Mouse (Mus musculus) intestine, postnatal 0 days (tissue): ENCODE data around the gene Mrtfb. TPM values are rescaled to one million over a fixed set of nuclear protein-coding genes. Genes with fewer than 3 reads are reported as not detected.
"Not testable (repeated sequence)": the region's sequence is repeated elsewhere in the genome, so short reads cannot be mapped to it uniquely, and the experiment has no call there.

Experiments used
- ATAC-seq: fragments of 200-750 bp; cut with Nextera tagmentation; 2 replicates; pipeline ENCODE4 v1.8.0; 2017; ENCODE audit warnings: mild to moderate bottlenecking, moderate TSS enrichment, moderate library complexity
- H3K27ac ChIP-seq: fragments of 300-500 bp; sonication (generic); 2 replicates; pipeline ENCODE4 v1.5.1; 2014; ENCODE audit warnings: mild to moderate bottlenecking, low read depth, low read length, moderate library complexity
- H3K27me3 ChIP-seq: fragments of 300-500 bp; sonication (generic); replicated peaks from 2 replicates; pipeline ENCODE4 v1.6.1; 2014; ENCODE audit warnings: low read length, mixed read lengths; ENCODE audit not compliant: control insufficient read depth, insufficient read depth
- H3K36me3 ChIP-seq: fragments of 300-500 bp; sonication (generic); 2 replicates; pipeline ENCODE4 v1.6.1; 2014; ENCODE audit warnings: mild to moderate bottlenecking, moderate library complexity; ENCODE audit not compliant: control insufficient read depth, insufficient read depth
- H3K4me1 ChIP-seq: fragments of 300-500 bp; sonication (generic); replicated peaks from 2 replicates; pipeline ENCODE4 v1.6.1; 2014; ENCODE audit warnings: antibody characterized with exemption, low read length, mixed read lengths; ENCODE audit not compliant: control insufficient read depth, insufficient read depth
- H3K4me2 ChIP-seq: fragments of 300-500 bp; sonication (generic); replicated peaks from 2 replicates; pipeline ENCODE4 v1.6.1; 2014; ENCODE audit warnings: low read depth, mild to moderate bottlenecking, moderate library complexity
- H3K4me3 ChIP-seq: fragments of 300-500 bp; sonication (generic); 2 replicates; pipeline ENCODE4 v1.5.1; 2014; ENCODE audit warnings: low read depth, low read length
- H3K9ac ChIP-seq: fragments of 300-500 bp; sonication (generic); 2 replicates; pipeline ENCODE4 v1.6.1; 2014; ENCODE audit warnings: mild to moderate bottlenecking, low read depth, low read length
- H3K9me3 ChIP-seq: fragments of 300-500 bp; sonication (generic); 2 replicates; pipeline ENCODE4 v1.6.1; 2016; ENCODE audit warnings: mixed run types; ENCODE audit not compliant: control insufficient read depth
- CTCF ChIP-seq: sonication (generic); IDR thresholded peaks from 2 replicates; pipeline ENCODE4 v1.5.1; 2016; ENCODE audit warnings: low read depth, mild to moderate bottlenecking, control low read depth, antibody characterized with exemption, moderate library complexity
- WGBS: fragments of 180-500 bp; shearing (Covaris S2); extraction: QIAGEN DNeasy Blood & Tissue Kit; methylation state at CpG from one replicate; pipeline ENCODE4 v1.1.7; 2014; 5-methylcytosine and 5-hydroxymethylcytosine counted together
- polyA plus RNA-seq: library from polyadenylated mRNA; unstranded; fragments of >200 nt; fragmentation: Nextera tagmentation; extraction: Ambion mirVana; gene quantifications from 2 replicates; pipeline ENCODE4 v1.2.1, GENCODE M21; 2015

Gene Mrtfb
- polyA plus RNA-seq, 1 experiment from 2014 or later, result 14.2 TPM

- peaks cover 9% of the 10 kb centered on the region; the same call in 1 of the 2 replicates for H3K36me3 ChIP-seq
- no peaks in the 10 kb centered on the region for H3K4me1 ChIP-seq
- no peaks in the 10 kb centered on the region for H3K27me3 ChIP-seq
- WGBS, result 55% methylated on average over 5 of the region's 5 CpGs
- no peak for ATAC-seq
- TF ChIP-seq CTCF, result no peak
- no peak overlapping the region for H3K9ac ChIP-seq
- H3K4me3 ChIP-seq, result no peak overlapping the region
- H3K9me3 ChIP-seq, result no peaks in the 10 kb centered on the region
- H3K4me2 ChIP-seq, result no peak overlapping the region
- H3K27ac ChIP-seq, result no peak overlapping the region
Measured at GRCm38 (mm10) chr16:13333781-13334341, 77.6 kb downstream of the Mrtfb start.

DNA sequence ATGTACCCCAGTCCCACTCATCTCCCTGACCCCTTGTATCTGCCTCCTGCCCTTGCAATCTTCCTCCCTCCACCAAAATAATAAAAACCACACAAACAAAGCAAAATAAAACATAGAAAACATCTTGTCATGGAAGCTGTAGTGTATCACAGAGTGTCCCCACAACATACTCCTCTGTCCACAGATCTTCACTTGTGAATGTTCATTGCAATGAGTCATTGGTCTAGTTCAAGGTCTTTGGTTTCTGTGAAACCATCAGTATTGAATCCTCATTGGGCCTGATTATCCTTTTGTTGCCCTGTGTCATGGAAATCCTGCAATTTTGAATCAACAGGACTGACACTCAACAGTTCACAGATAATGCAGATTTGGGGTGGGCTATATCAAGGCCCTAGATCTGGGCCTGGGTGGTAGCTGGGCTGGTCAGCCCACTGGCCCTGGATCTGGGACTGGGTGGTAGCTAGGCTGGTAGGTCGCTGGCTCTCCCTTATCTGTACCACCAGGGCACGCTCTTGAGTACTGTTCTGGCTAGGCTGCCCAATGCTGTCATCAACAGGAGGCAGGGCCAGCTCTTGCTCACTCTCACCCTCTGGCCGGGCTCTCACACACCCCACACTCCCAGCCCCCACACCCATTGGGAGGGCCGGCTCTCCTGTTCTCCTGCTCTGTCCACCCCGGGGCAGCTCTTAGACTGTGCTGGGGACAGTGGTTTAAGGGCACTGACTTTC, 80.4 kb downstream of the Mrtfb start:
- no peak overlapping the region for H3K4me3 ChIP-seq
- H3K27me3 ChIP-seq, result no peaks in the 10 kb centered on the region
- H3K9ac ChIP-seq, result no peak overlapping the region
- no peak overlapping the region for H3K27ac ChIP-seq
- TF ChIP-seq CTCF, result peak; percentile 20; the same call in 1 of the 2 replicates
- 82% methylated on average over 5 of the region's 5 CpGs for WGBS
- ATAC-seq, result no peak
- no peaks in the 10 kb centered on the region for H3K9me3 ChIP-seq
- H3K36me3 ChIP-seq, result peaks cover 9% of the 10 kb centered on the region; the same call in 1 of the 2 replicates
- no peak overlapping the region for H3K4me2 ChIP-seq
- H3K4me1 ChIP-seq, result no peaks in the 10 kb centered on the region

DNA sequence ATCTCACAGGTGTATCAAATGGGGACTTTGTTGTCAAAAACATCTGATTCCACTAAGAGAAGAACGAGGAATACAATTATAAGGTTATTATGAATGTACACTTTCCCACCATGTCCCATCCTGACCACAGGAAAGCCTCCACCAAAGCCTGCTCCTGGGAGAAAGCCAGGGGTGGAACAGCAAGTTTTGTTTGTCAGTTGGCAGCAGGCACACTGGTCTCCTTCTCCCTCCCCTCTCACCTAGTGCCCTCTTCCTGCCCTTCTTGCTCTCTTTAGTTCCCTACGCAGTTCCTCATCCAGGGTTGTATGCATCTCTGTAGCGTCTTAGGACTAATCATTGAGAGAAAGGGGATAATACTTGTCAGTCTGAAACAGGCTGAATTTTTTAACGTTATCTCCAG, 81.8 kb downstream of the Mrtfb start:
- no peak overlapping the region for H3K4me3 ChIP-seq
- WGBS, result 76% methylated on average over 4 of the region's 4 CpGs
- no peak for TF ChIP-seq CTCF
- no peak for ATAC-seq
- H3K27ac ChIP-seq, result no peak overlapping the region
- no peak overlapping the region for H3K4me2 ChIP-seq
- no peak overlapping the region for H3K9ac ChIP-seq
- H3K4me1 ChIP-seq, result no peaks in the 10 kb centered on the region
- peaks cover 2% of the 10 kb centered on the region; the same call in 1 of the 2 replicates for H3K36me3 ChIP-seq
- no peaks in the 10 kb centered on the region for H3K27me3 ChIP-seq
- H3K9me3 ChIP-seq, result no peaks in the 10 kb centered on the region

DNA sequence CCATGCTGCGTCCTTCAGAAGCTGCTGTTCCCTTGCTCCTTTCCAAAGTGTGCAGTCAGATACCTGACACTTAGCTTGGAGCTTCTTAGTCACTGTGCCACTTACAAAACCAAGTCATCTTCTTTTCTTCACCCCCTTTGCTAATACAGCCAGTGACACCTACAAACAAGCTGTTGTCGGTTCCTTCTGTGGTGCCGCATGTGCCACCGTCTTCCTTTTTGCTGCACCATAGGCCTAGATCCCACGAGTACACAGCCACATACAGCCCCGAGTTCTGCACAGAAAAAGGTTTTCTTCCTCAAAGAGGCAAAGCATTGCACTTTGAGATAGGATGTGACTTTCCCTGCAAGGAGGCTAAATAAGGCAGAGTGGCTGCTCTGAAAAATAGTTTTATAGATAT, 83.2 kb downstream of the Mrtfb start:
- TF ChIP-seq CTCF, result no peak
- no peak overlapping the region for H3K4me3 ChIP-seq
- H3K4me1 ChIP-seq, result no peaks in the 10 kb centered on the region
- H3K9ac ChIP-seq, result no peak overlapping the region
- H3K4me2 ChIP-seq, result no peak overlapping the region
- no peak for ATAC-seq
- no peak overlapping the region for H3K27ac ChIP-seq
- H3K27me3 ChIP-seq, result no peaks in the 10 kb centered on the region
- no peaks in the 10 kb centered on the region for H3K9me3 ChIP-seq
- no peaks in the 10 kb centered on the region; the same call in 1 of the 2 replicates for H3K36me3 ChIP-seq
- 91% methylated on average over 6 of the region's 6 CpGs for WGBS

- H3K4me2 ChIP-seq, H3K4me1 ChIP-seq, H3K4me3 ChIP-seq, H3K27me3 ChIP-seq, H3K27ac ChIP-seq, ATAC-seq, H3K9me3 ChIP-seq, H3K36me3 ChIP-seq, H3K9ac ChIP-seq: not testable (repeated sequence)
- WGBS, result 79% methylated on average over 2 of the region's 2 CpGs
Measured at GRCm38 (mm10) chr16:13345822-13346221, 89.5 kb downstream of the Mrtfb start.

DNA sequence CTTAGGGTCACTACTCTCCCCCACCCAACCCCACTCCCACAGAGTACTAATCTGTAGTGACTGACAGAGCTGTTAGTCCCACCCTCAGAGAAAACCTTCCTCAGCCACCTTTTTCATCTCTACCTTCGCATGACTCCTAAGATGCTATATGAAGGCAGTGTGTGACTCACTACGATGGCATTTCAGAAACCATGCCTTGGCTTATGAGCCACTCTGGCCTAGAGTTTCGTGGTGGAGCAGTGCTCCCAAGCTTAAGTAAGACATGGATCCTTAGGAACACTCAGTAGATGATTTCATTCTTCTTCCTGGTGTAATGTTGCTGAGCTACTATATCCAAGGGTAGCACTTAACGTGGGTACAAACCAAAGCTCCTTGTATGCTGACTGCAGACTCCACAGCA, 94.4 kb downstream of the Mrtfb start:
- no peaks in the 10 kb centered on the region for H3K4me1 ChIP-seq
- TF ChIP-seq CTCF, result no peak
- H3K27ac ChIP-seq, result no peak overlapping the region
- no peak overlapping the region for H3K4me2 ChIP-seq
- H3K36me3 ChIP-seq, result no peaks in the 10 kb centered on the region
- H3K9ac ChIP-seq, result no peak overlapping the region
- 86% methylated on average over 4 of the region's 4 CpGs for WGBS
- H3K9me3 ChIP-seq, result no peaks in the 10 kb centered on the region
- ATAC-seq, result 0 out of 2 replicates have a peak, but pooled peaks have one; percentile 10
- H3K4me3 ChIP-seq, result no peak overlapping the region
- no peaks in the 10 kb centered on the region for H3K27me3 ChIP-seq
